Mouse (Mus musculus): ENCODE measurements around the gene Ap4s1. TPM values are rescaled to one million over a fixed set of nuclear protein-coding genes. Genes with fewer than 3 reads are reported as not detected.
A peak's percentile ranks its signal among the peaks of the same experiment; 100 is the strongest.
"Not testable (repeated sequence)": the region's sequence is repeated elsewhere in the genome, so short reads cannot be mapped to it uniquely, and the experiment has no call there.

Ap4s1 gene
- polyA plus RNA-seq, 1 experiment from 2014 or later = 43.3 TPM

GRCm38 (mm10) chr12:51691845-51692632 is 1.2 kb downstream of the Ap4s1 start, which contains the start of gene Strn3:
Gene Strn3 (minus strand): TSS chr12:51691897.
- WGBS = under 1% methylated on average over 50 of the region's 56 CpGs
- H3K4me2 ChIP-seq (replicated peaks) = peak within 1 kb of the TSS; percentile 69
- H3K27ac ChIP-seq (replicated peaks) = peak within 1 kb of the TSS; percentile 100
- ATAC-seq (replicated peaks) = peak; percentile 97
- no peaks in the 10 kb centered on the region for H3K36me3 ChIP-seq
- H3K9me3 ChIP-seq = no peaks in the 10 kb centered on the region
- peak within 1 kb of the TSS; percentile 79 for H3K4me3 ChIP-seq
- no peaks in the 10 kb centered on the region for H3K27me3 ChIP-seq
- H3K4me1 ChIP-seq = peaks cover 22% of the 10 kb centered on the region
- peak within 1 kb of the TSS; percentile 98 for H3K9ac ChIP-seq (replicated peaks)

- Histone ChIP-seq H3K4me2 (replicated peaks) (0 out of 2 replicates have a peak overlapping the region, but pooled peaks have one; percentile 8), H3K4me1 (peaks cover 22% of the 10 kb centered on the region)
- H3K27ac ChIP-seq (replicated peaks); H3K27me3 ChIP-seq; H3K9ac ChIP-seq (replicated peaks); H3K4me3 ChIP-seq; H3K36me3 ChIP-seq; H3K9me3 ChIP-seq; ATAC-seq (replicated peaks): not testable (repeated sequence)
- 82% methylated on average over 10 of the region's 10 CpGs for WGBS
These were observed 2.0 kb downstream of the Ap4s1 start for GRCm38 (mm10) chr12:51692870-51693269.

DNA sequence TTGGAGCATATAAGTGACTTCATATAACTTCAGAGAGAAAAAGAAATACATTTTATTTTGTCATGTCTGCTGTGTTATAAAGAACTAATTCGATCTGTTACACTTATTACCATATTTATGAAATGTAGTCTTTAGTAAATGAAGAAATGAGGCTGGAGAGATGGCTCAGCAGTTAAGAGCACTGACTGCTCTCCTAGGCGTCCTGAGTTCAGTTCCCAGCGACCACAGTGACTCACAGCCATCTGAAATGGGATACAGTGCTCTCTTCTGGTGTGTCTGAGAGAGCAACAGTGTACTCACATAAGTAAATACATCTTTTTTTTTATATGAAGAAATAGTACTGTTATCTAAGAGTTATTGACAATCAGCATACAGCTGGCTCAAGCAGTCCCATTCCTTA is 2.6 kb downstream of the Ap4s1 start:
- no peak overlapping the region for H3K4me3 ChIP-seq

GRCm38 (mm10) chr12:51694096-51694495 is 3.3 kb downstream of the Ap4s1 start:
- no peak overlapping the region for H3K4me2 ChIP-seq (replicated peaks)
- H3K27me3 ChIP-seq = no peaks in the 10 kb centered on the region
- no peaks in the 10 kb centered on the region for H3K36me3 ChIP-seq
- no peaks in the 10 kb centered on the region for H3K9me3 ChIP-seq
- no peak overlapping the region for H3K4me3 ChIP-seq
- ATAC-seq (replicated peaks) = no peak
- no peak overlapping the region for H3K27ac ChIP-seq (replicated peaks)
- no peak overlapping the region for H3K9ac ChIP-seq (replicated peaks)
- peaks cover 17% of the 10 kb centered on the region for H3K4me1 ChIP-seq

More for the DNA sequence above, 2.6 kb downstream of the Ap4s1 start:
- Histone ChIP-seq H3K27me3 (no peaks in the 10 kb centered on the region), H3K4me2 (replicated peaks) (no peak overlapping the region), H3K27ac (replicated peaks) (no peak overlapping the region), H3K4me1 (peaks cover 22% of the 10 kb centered on the region), H3K9me3 (no peaks in the 10 kb centered on the region), H3K36me3 (no peaks in the 10 kb centered on the region), H3K9ac (replicated peaks) (no peak overlapping the region)
- ATAC-seq (replicated peaks) = no peak
- 84% methylated on average over 3 of the region's 3 CpGs for WGBS

DNA sequence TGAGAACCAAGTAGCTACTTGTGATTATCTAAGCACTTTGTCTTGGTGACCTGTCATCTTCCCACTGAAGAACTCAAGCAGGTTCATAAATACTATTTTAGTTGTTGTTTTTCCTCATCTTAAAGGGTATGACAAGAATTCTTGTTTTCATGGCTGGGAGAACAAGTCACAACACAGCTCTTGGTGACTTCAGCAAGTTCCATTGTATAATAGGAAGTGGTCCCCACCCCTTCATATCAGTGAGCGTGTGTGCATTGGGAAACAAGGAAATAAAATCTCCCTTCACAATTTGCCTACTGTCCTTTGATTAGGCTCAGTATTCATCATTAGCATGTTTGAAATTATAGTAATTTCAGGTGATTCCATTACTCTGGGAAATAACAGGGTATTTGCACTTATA is 4.1 kb downstream of the Ap4s1 start:
- no peaks in the 10 kb centered on the region for H3K27me3 ChIP-seq
- H3K9ac ChIP-seq (replicated peaks) = no peak overlapping the region
- no peak overlapping the region for H3K4me3 ChIP-seq
- WGBS = 94% methylated on average over 1 of the region's 1 CpGs
- no peak overlapping the region for H3K27ac ChIP-seq (replicated peaks)
- no peaks in the 10 kb centered on the region for H3K9me3 ChIP-seq
- ATAC-seq (replicated peaks) = no peak
- H3K36me3 ChIP-seq = no peaks in the 10 kb centered on the region
- no peak overlapping the region for H3K4me2 ChIP-seq (replicated peaks)
- peaks cover 9% of the 10 kb centered on the region for H3K4me1 ChIP-seq

DNA sequence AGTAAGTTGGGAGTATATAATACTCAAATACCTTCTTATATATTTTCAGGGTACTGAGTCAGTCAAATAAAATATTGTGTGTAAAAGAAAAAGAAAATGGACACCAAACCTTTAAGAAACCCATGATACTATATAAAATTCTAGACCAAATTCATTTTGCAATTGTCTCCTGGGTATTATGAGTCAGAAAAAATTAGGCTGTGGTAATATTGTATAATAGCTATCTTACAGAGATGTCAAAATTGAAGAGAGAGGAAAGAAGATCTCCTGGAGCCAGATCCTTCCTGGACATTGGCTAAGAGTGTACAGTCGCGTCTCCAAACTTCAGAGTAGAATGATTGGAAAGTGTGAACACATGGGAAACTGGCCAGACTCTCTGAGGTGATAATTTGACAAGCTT is 5.3 kb downstream of the Ap4s1 start:
- Histone ChIP-seq H3K27me3 (no peaks in the 10 kb centered on the region), H3K4me3 (no peak overlapping the region), H3K9me3 (no peaks in the 10 kb centered on the region), H3K36me3 (no peaks in the 10 kb centered on the region), H3K4me2 (replicated peaks) (no peak overlapping the region), H3K4me1 (peaks cover 4% of the 10 kb centered on the region; the same call in 1 of the 2 replicates), H3K9ac (replicated peaks) (no peak overlapping the region), H3K27ac (replicated peaks) (no peak overlapping the region)
- WGBS = 78% methylated on average over 2 of the region's 2 CpGs
- no peak for ATAC-seq (replicated peaks)

DNA sequence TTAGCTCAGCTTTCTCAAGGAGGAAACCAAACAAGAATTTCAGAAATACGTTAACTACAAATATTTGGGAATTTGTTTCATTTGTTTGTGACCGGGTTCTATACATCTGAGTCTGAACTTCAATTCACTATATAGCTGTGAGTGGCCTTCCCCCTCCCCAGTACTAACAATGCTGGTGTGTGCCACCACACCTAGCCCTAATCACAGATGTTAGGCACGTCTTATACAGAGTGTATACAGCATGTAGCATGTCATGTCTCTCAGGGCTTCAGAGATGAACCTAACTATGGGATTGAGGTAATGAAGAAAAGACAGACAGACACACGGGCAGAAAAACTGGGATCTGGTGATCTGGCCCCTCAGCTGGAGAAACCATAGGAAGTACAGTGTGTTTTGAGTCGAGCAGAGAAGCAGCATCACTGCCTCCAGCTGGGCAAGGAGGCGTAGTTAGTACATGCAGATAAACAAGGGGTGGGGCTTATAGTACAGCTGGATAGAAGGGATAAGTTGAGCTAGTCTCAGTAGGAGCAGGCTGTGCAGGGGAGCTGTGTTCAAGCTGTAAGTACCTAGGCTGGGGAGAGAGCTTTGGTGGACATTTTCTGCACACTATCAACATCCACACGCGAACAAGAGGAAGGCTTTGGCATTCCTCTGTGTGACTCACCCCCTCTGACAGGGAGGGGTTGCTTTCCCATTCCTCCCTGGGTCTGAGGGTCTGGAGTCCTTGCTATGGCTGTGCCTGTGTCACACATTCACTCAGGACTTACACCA is 9.0 kb downstream of the Ap4s1 start:
- peak; percentile 48; the same call in 1 of the 2 replicates for ATAC-seq (replicated peaks)
- no peaks in the 10 kb centered on the region for H3K4me1 ChIP-seq
- H3K27ac ChIP-seq (replicated peaks) = no peak overlapping the region
- 68% methylated on average over 8 of the region's 8 CpGs for WGBS
- H3K36me3 ChIP-seq = no peaks in the 10 kb centered on the region
- H3K9ac ChIP-seq (replicated peaks) = no peak overlapping the region
- H3K4me3 ChIP-seq = no peak overlapping the region
- no peaks in the 10 kb centered on the region for H3K9me3 ChIP-seq
- H3K4me2 ChIP-seq (replicated peaks) = no peak overlapping the region
- H3K27me3 ChIP-seq = no peaks in the 10 kb centered on the region

- no peaks in the 10 kb centered on the region for H3K27me3 ChIP-seq
These were observed 10.9 kb downstream of the Ap4s1 start for GRCm38 (mm10) chr12:51701723-51702122.

GRCm38 (mm10) chr12:51703859-51704258 is 13.0 kb downstream of the Ap4s1 start:
- H3K36me3 ChIP-seq = no peaks in the 10 kb centered on the region
- H3K4me3 ChIP-seq = no peak overlapping the region
- no peak for ATAC-seq (replicated peaks)
- 16% methylated on average over 1 of the region's 1 CpGs for WGBS
- H3K4me2 ChIP-seq (replicated peaks) = no peak overlapping the region
- no peak overlapping the region for H3K9ac ChIP-seq (replicated peaks)
- H3K27me3 ChIP-seq = no peaks in the 10 kb centered on the region
- H3K4me1 ChIP-seq = no peaks in the 10 kb centered on the region
- H3K9me3 ChIP-seq = no peaks in the 10 kb centered on the region
- H3K27ac ChIP-seq (replicated peaks) = no peak overlapping the region

More at GRCm38 (mm10) chr12:51701723-51702122, 10.9 kb downstream of the Ap4s1 start:
- Histone ChIP-seq H3K9me3 (no peaks in the 10 kb centered on the region), H3K4me3 (no peak overlapping the region), H3K27ac (replicated peaks) (no peak overlapping the region), H3K36me3 (no peaks in the 10 kb centered on the region), H3K9ac (replicated peaks) (no peak overlapping the region), H3K4me1 (no peaks in the 10 kb centered on the region), H3K4me2 (replicated peaks) (no peak overlapping the region)
- ATAC-seq (replicated peaks) = no peak

GRCm38 (mm10) chr12:51704572-51704971 is 13.7 kb downstream of the Ap4s1 start:
- Histone ChIP-seq H3K27ac (replicated peaks) (no peak overlapping the region), H3K4me1 (no peaks in the 10 kb centered on the region), H3K4me3 (no peak overlapping the region), H3K9ac (replicated peaks) (no peak overlapping the region), H3K4me2 (replicated peaks) (no peak overlapping the region), H3K9me3 (no peaks in the 10 kb centered on the region), H3K36me3 (no peaks in the 10 kb centered on the region), H3K27me3 (no peaks in the 10 kb centered on the region)
- WGBS = 69% methylated on average over 7 of the region's 7 CpGs
- no peak for ATAC-seq (replicated peaks)

- H3K4me2 ChIP-seq (replicated peaks) = no peak overlapping the region
- no peak overlapping the region for H3K27ac ChIP-seq (replicated peaks)
- H3K9ac ChIP-seq (replicated peaks) = no peak overlapping the region
- H3K9me3 ChIP-seq = no peaks in the 10 kb centered on the region
- H3K4me1 ChIP-seq = no peaks in the 10 kb centered on the region
- H3K36me3 ChIP-seq = no peaks in the 10 kb centered on the region
- H3K4me3 ChIP-seq = no peak overlapping the region
- ATAC-seq (replicated peaks) = no peak
- 87% methylated on average over 12 of the region's 12 CpGs for WGBS
- no peaks in the 10 kb centered on the region for H3K27me3 ChIP-seq
These were observed 14.9 kb downstream of the Ap4s1 start for GRCm38 (mm10) chr12:51705778-51706177.

- WGBS = 88% methylated on average over 5 of the region's 5 CpGs
- Histone ChIP-seq H3K27ac (replicated peaks) (no peak overlapping the region), H3K4me2 (replicated peaks) (no peak overlapping the region), H3K9me3 (no peaks in the 10 kb centered on the region), H3K27me3 (no peaks in the 10 kb centered on the region), H3K4me3 (no peak overlapping the region), H3K9ac (replicated peaks) (no peak overlapping the region), H3K36me3 (no peaks in the 10 kb centered on the region), H3K4me1 (no peaks in the 10 kb centered on the region)
- ATAC-seq (replicated peaks) = no peak
These were observed 15.9 kb downstream of the Ap4s1 start for GRCm38 (mm10) chr12:51706673-51707235.

Data from forebrain, embryonic 15.5 days (tissue).